Mouse (Mus musculus) lung, postnatal 0 days (tissue): ENCODE measurements around the gene Baiap2l1. TPM values are rescaled to one million over a fixed set of nuclear protein-coding genes. Genes with fewer than 3 reads are reported as not detected.

ENCODE experiments used
- ATAC-seq: fragments of 200-750 bp; cut with Nextera tagmentation; 2 replicates; pipeline ENCODE4 v1.8.0; 2017; ENCODE audit warnings: moderate library complexity
- DNase-seq: peaks from one replicate; pipeline ENCODE4 v3.0.0-alpha.2; 2016; ENCODE audit warnings: low spot score
- H3K27ac ChIP-seq: fragments of 300-500 bp; sonication (generic); 2 replicates; pipeline ENCODE4 v1.5.1; 2014; ENCODE audit warnings: antibody characterized with exemption, mild to moderate bottlenecking, low read length, mixed read lengths
- H3K27me3 ChIP-seq: fragments of 300-500 bp; sonication (generic); replicated peaks from 2 replicates; pipeline ENCODE4 v1.6.1; 2014; ENCODE audit warnings: low read length, mixed read lengths; ENCODE audit not compliant: insufficient read depth
- H3K36me3 ChIP-seq: fragments of 300-500 bp; sonication (generic); 2 replicates; pipeline ENCODE4 v1.6.1; 2014; ENCODE audit warnings: low read length, mixed read lengths; ENCODE audit not compliant: insufficient read depth
- H3K4me1 ChIP-seq: fragments of 300-500 bp; sonication (generic); 2 replicates; pipeline ENCODE4 v1.6.1; 2014; ENCODE audit warnings: antibody characterized with exemption, low read depth, low read length, mixed read lengths; ENCODE audit not compliant: insufficient read depth
- H3K4me2 ChIP-seq: fragments of 300-500 bp; sonication (generic); replicated peaks from 2 replicates; pipeline ENCODE4 v1.6.1; 2014; ENCODE audit warnings: low read depth, mild to moderate bottlenecking, low read length, moderate library complexity, mixed read lengths
- H3K4me3 ChIP-seq: fragments of 300-500 bp; sonication (generic); 2 replicates; pipeline ENCODE4 v1.5.1; 2014; ENCODE audit warnings: low read depth, low read length
- H3K9ac ChIP-seq: fragments of 300-500 bp; sonication (generic); replicated peaks from 2 replicates; pipeline ENCODE4 v1.6.1; 2014; ENCODE audit warnings: low read depth, mild to moderate bottlenecking
- H3K9me3 ChIP-seq: fragments of 300-500 bp; sonication (generic); 2 replicates; pipeline ENCODE4 v1.6.1; 2016; ENCODE audit warnings: low read length, mixed read lengths
- CTCF ChIP-seq: IDR thresholded peaks from 2 replicates; pipeline ENCODE4 v1.5.1; 2016; ENCODE audit warnings: antibody characterized with exemption, mild to moderate bottlenecking
- EP300 ChIP-seq: IDR thresholded peaks from 2 replicates; pipeline ENCODE4 v1.6.1; 2016; ENCODE audit warnings: antibody characterized with exemption, mild to moderate bottlenecking, control low read depth
- WGBS: fragments of 180-500 bp; shearing (Covaris S2); extraction: QIAGEN DNeasy Blood & Tissue Kit; methylation state at CpG from one replicate; pipeline ENCODE4 v1.1.7; 2014; 5-methylcytosine and 5-hydroxymethylcytosine counted together
- polyA plus RNA-seq: library from polyadenylated mRNA; unstranded; fragments of >200 nt; fragmentation: Nextera tagmentation; extraction: Ambion mirVana; gene quantifications from 2 replicates; pipeline ENCODE4 v1.2.1, GENCODE M21; 2015

Baiap2l1 gene
- polyA plus RNA-seq, 1 experiment from 2014 or later = 18.3 TPM

DNA sequence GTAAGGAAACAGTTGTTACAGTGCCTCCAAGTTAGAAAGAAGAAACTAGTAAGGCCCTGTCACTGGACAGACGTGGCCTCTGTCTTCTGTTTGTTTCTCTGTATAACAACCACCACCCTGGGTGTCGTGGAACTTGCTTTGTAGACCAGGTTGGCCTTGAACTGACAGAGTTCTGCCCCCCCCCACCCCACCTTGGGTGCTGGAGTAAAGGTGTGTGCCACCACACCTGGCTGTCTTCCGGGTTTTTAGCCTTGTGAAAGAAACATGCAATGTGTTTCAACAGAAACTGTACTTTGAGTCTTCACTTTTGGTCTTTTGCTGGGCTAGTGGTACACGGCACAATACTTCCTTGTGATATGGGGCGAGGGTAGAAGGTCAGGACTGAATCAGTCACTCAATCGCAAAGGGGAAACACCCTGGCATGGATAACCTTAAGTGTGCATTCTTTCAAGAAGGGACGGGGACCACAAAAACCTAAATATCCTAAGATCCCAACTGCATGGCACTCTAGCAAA, 61.8 kb downstream of the Baiap2l1 start:
- ATAC-seq (no peak), DNase-seq (no peak)
- no peaks in the 10 kb centered on the region for H3K36me3 ChIP-seq
- no peak overlapping the region for H3K27ac ChIP-seq
- TF ChIP-seq CTCF (no peak), EP300 (no peak)
- no peak overlapping the region for H3K4me2 ChIP-seq
- H3K9me3 ChIP-seq = no peaks in the 10 kb centered on the region
- H3K9ac ChIP-seq = no peak overlapping the region
- no peaks in the 10 kb centered on the region for H3K27me3 ChIP-seq
- H3K4me1 ChIP-seq = no peaks in the 10 kb centered on the region
- 58% methylated on average over 7 of the region's 7 CpGs for WGBS
- no peak overlapping the region for H3K4me3 ChIP-seq

DNA sequence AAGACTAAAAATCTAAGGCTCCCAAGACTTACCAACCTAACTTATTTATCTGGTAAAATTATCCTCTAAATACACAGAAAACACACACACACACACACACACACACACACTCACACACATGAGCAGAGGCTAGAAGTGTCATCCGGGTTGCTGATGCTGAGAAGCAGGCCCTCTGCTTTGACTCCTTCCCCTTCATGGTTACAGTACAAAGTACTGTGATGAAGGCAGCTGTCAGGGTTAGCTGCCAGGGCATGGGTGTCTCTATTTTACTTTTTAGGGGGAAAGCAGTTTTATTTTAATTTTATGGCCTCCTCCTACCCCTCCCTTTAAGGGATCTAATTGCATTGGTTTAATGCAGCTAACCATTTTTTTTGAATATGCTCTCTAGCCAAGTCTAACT, 62.6 kb downstream of the Baiap2l1 start:
- H3K4me2 ChIP-seq = no peak overlapping the region
- DNase-seq (no peak), ATAC-seq (no peak)
- 62% methylated on average over 1 of the region's 1 CpGs for WGBS
- TF ChIP-seq CTCF = no peak
- H3K9ac ChIP-seq = no peak overlapping the region
- no peaks in the 10 kb centered on the region for H3K9me3 ChIP-seq
- peak overlapping the region; percentile 57 for H3K27ac ChIP-seq
- H3K36me3 ChIP-seq = no peaks in the 10 kb centered on the region
- peaks cover under 1% of the 10 kb centered on the region; the same call in 1 of the 2 replicates for H3K4me1 ChIP-seq
- H3K27me3 ChIP-seq = no peaks in the 10 kb centered on the region
- H3K4me3 ChIP-seq = no peak overlapping the region

DNA sequence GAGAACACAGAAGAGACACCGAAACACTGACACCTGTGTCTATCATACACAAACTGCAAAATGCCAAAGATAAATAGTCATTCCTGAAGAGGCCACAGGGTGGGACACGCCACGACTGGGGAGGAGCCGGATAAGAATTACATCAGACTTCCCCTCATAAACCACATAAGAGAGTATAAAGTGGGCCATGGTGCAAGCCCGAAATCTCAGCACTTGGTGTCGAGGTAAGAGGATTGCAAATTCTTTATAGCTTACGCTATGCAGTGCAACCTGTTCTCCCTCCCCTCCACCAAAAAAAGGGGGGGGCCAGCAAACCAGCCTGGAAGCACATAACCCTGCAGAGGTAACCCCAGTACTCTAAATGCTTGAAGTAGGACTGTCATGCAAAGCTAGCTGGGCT, 63.0 kb downstream of the Baiap2l1 start:
- Histone ChIP-seq H3K36me3 (no peaks in the 10 kb centered on the region), H3K4me2 (no peak overlapping the region), H3K27me3 (no peaks in the 10 kb centered on the region), H3K27ac (peak overlapping the region; percentile 80), H3K4me3 (no peak overlapping the region), H3K9me3 (no peaks in the 10 kb centered on the region), H3K9ac (no peak overlapping the region), H3K4me1 (peaks cover 3% of the 10 kb centered on the region; the same call in 1 of the 2 replicates)
- WGBS = 38% methylated on average over 7 of the region's 7 CpGs
- TF ChIP-seq CTCF (peak; percentile 41; the same call in 1 of the 2 replicates), EP300 (peak; percentile 98)
- peak; percentile 92 for DNase-seq
- peak; percentile 98 for ATAC-seq

DNA sequence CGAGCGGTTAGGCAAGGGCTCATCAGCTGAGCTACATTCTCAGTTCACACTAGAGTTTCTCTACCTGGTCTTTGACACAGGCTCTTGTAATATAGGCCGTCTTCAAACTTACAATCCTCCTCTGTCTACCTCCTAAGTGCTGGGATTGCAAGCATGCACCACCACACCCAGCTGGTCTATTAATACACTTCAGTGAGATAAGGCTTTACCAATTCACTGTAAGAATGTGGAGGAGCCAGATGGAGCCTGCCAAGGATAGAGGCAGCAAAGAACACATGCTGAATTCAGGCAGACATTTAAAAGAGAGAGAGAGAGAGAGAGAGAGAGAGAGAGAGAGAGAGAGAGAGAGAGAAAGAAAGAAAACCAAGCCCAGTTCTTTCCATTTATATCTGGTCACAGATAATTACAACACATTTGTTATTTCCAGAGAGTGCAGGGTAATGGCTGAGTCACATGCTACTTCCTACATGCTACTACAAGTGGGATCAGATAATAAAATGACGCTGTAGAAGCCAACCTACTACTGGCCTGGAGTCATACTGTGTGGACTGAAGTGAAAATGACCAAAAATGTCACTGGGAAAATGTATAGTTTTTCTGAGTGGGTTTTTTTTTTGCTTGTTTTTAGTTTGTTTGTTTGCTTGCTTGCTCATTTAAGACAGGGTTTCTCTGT, 68.0 kb downstream of the Baiap2l1 start:
- Histone ChIP-seq H3K36me3 (no peaks in the 10 kb centered on the region), H3K4me3 (no peak overlapping the region), H3K27me3 (no peaks in the 10 kb centered on the region), H3K9me3 (no peaks in the 10 kb centered on the region), H3K27ac (peak overlapping the region; percentile 32), H3K9ac (no peak overlapping the region), H3K4me1 (peaks cover 3% of the 10 kb centered on the region; the same call in 1 of the 2 replicates), H3K4me2 (no peak overlapping the region)
- peak; percentile 71 for DNase-seq
- 49% methylated on average over 4 of the region's 4 CpGs for WGBS
- peak; percentile 76 for ATAC-seq
- peak; percentile 27; the same call in 1 of the 2 replicates for TF ChIP-seq EP300
- no peak for TF ChIP-seq CTCF

DNA sequence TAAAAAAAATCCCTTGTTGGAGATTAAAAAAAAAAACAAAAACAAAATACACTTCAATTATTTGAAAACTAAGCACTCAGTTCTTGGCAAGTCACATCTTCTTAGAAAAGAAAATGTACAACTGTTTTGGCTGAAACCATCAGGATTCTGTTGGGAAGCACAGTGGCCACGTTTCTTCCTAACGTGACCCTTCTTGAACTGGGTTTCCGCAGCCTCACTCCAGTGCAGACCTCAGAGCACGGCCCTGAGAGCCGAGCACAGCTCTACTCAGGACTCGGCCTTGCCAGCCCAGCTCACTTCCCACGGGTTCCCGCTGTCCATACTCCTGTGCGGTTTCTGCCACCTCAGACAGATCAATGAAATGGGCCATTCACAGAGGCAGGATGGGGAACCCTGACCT, 69.5 kb downstream of the Baiap2l1 start:
- ATAC-seq (no peak), DNase-seq (no peak)
- peaks cover 3% of the 10 kb centered on the region; the same call in 1 of the 2 replicates for H3K4me1 ChIP-seq
- no peaks in the 10 kb centered on the region for H3K36me3 ChIP-seq
- no peaks in the 10 kb centered on the region for H3K27me3 ChIP-seq
- whole genome bisulfite sequencing = 79% methylated on average over 9 of the region's 9 CpGs
- H3K9ac ChIP-seq = no peak overlapping the region
- no peaks in the 10 kb centered on the region for H3K9me3 ChIP-seq
- TF ChIP-seq CTCF (no peak), EP300 (no peak)
- no peak overlapping the region for H3K4me2 ChIP-seq
- H3K27ac ChIP-seq = no peak overlapping the region
- H3K4me3 ChIP-seq = no peak overlapping the region

DNA sequence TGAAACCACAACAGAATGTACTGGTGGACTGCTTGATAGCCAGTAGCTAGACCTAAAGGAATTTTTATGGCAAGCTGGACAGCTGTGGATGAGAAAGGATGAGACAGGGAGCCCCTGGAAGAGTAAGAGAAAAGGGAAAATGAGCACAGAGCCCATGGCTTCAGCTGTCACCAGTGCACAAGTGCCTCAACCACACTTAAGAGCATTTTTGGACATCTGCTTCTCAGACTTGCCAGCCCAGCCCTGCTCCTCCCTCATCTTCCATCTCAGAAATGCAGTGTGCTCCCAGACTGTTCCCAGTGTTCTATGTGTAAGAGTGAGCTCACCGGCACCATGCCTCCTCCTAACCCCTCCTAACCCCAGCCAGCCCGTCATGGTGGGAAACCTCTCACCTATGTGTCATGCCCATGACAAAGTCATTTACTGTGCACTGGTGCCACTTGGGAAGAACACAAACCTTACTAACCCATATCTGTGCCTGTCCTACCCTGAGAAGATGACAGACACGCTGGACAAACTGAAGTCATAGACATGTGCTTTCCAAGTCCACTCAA, 70.6 kb downstream of the Baiap2l1 start:
- H3K4me2 ChIP-seq = no peak overlapping the region
- no peak for TF ChIP-seq EP300
- TF ChIP-seq CTCF = no peak
- H3K9me3 ChIP-seq = no peaks in the 10 kb centered on the region
- H3K4me1 ChIP-seq = peaks cover 3% of the 10 kb centered on the region; the same call in 1 of the 2 replicates
- DNase-seq (no peak), ATAC-seq (no peak)
- H3K9ac ChIP-seq = no peak overlapping the region
- no peak overlapping the region for H3K27ac ChIP-seq
- H3K4me3 ChIP-seq = no peak overlapping the region
- H3K27me3 ChIP-seq = no peaks in the 10 kb centered on the region
- 67% methylated on average over 3 of the region's 3 CpGs for WGBS
- H3K36me3 ChIP-seq = no peaks in the 10 kb centered on the region
